Mouse (Mus musculus) gastrocnemius, adult 8-10 months (tissue): ENCODE results near the gene 9330161L09Rik. TPM values are rescaled to one million over a fixed set of nuclear protein-coding genes. Genes with fewer than 3 reads are reported as not detected.

ENCODE experiments used
- total RNA-seq, 4 experiments: library from RNA; stranded (reverse); gene quantifications; 2 replicates each; pipeline ENCODE4 v1.2.4; 2022

The 9330161L09Rik gene
- total RNA-seq, 4 experiments from 2014 or later, result 0.99 to 1.2 (median 1.2) TPM; not detected in 1

Other genes with a start within 250 kb of the 9330161L09Rik start
- 10 to 100 TPM in 3 of 4 experiments, 1 to 10 TPM in 1; 6.5 to 25.9 (median 14.7) TPM for gene Prima1, start 165.7 kb downstream of the 9330161L09Rik start, total RNA-seq
- gene Fam181a, start 96.8 kb downstream of the 9330161L09Rik start, total RNA-seq, result not detected
- 100 to 1,000 TPM; 524 to 740 (median 599) TPM for gene Asb2, start 51.8 kb downstream of the 9330161L09Rik start, total RNA-seq
- 10 to 100 TPM in 1 of 4 experiments, 1 to 10 TPM in 3; 5.3 to 20.3 (median 7.7) TPM for gene Otub2, start 19.1 kb downstream of the 9330161L09Rik start, total RNA-seq
- gene Ddx24, start 18.0 kb upstream of the 9330161L09Rik start, total RNA-seq, result 10 to 100 TPM; 79.0 to 94.0 (median 83.7) TPM
- 10 to 100 TPM; 53.1 to 81.9 (median 71.7) TPM for gene Ifi27, start 26.4 kb upstream of the 9330161L09Rik start, total RNA-seq
- 10 to 100 TPM in 3 of 4 experiments, 1 to 10 TPM in 1; 3.9 to 53.1 (median 26.9) TPM for gene Ifi27l2a, start 35.9 kb upstream of the 9330161L09Rik start, total RNA-seq
- gene Ifi27l2b, start 49.4 kb upstream of the 9330161L09Rik start, total RNA-seq, result not detected
- gene Ppp4r4, start 124.5 kb upstream of the 9330161L09Rik start, total RNA-seq, result 1 to 10 TPM in 1 of 4 experiments, under 1 TPM in 3; 0.11 to 1.2 (median 0.17) TPM
- gene Serpina10, start 223.6 kb upstream of the 9330161L09Rik start, total RNA-seq, result not detected
- not detected for gene Serpina6, start 249.4 kb upstream of the 9330161L09Rik start, total RNA-seq